Mouse (Mus musculus) stomach, postnatal 0 days (tissue): ENCODE data around the gene Tut7. TPM values are rescaled to one million over a fixed set of nuclear protein-coding genes. Genes with fewer than 3 reads are reported as not detected.
"Not testable (repeated sequence)": the region's sequence is repeated elsewhere in the genome, so short reads cannot be mapped to it uniquely, and the experiment has no call there.

Source experiments
- ATAC-seq: fragments of 200-750 bp; cut with Nextera tagmentation; 2 replicates; pipeline ENCODE4 v1.8.0; 2017; ENCODE audit not compliant: low FRiP score, low TSS enrichment
- DNase-seq: peaks from one replicate; pipeline ENCODE4 v3.0.0-alpha.2; 2016; ENCODE audit warnings: low spot score
- H3K27ac ChIP-seq: fragments of 300-500 bp; sonication (generic); replicated peaks from 2 replicates; pipeline ENCODE4 v1.5.1; 2014; ENCODE audit warnings: mild to moderate bottlenecking, control low read depth
- H3K27me3 ChIP-seq: fragments of 300-500 bp; sonication (generic); 2 replicates; pipeline ENCODE4 v1.6.1; 2014; ENCODE audit warnings: low read length; ENCODE audit not compliant: control insufficient read depth, insufficient read depth
- H3K36me3 ChIP-seq: fragments of 300-500 bp; sonication (generic); 2 replicates; pipeline ENCODE4 v1.6.1; 2014; ENCODE audit warnings: low read length, mixed read lengths; ENCODE audit not compliant: control insufficient read depth, insufficient read depth
- H3K4me1 ChIP-seq: fragments of 300-500 bp; sonication (generic); replicated peaks from 2 replicates; pipeline ENCODE4 v1.6.1; 2014; ENCODE audit warnings: antibody characterized with exemption; ENCODE audit not compliant: control insufficient read depth, insufficient read depth
- H3K4me2 ChIP-seq: fragments of 300-500 bp; sonication (generic); replicated peaks from 2 replicates; pipeline ENCODE4 v1.6.1; 2014; ENCODE audit warnings: low read depth, mild to moderate bottlenecking, control low read depth, moderate library complexity
- H3K4me3 ChIP-seq: fragments of 300-500 bp; sonication (generic); 2 replicates; pipeline ENCODE4 v1.5.1; 2014; ENCODE audit warnings: low read depth, low read length, control low read depth
- H3K9ac ChIP-seq: fragments of 300-500 bp; sonication (generic); 2 replicates; pipeline ENCODE4 v1.6.1; 2014; ENCODE audit warnings: mild to moderate bottlenecking, low read length, control low read depth, mixed read lengths
- H3K9me3 ChIP-seq: fragments of 300-500 bp; sonication (generic); 2 replicates; pipeline ENCODE4 v1.6.1; 2016; ENCODE audit warnings: low read length; ENCODE audit not compliant: control insufficient read depth
- CTCF ChIP-seq: IDR thresholded peaks from 2 replicates; pipeline ENCODE4 v1.5.1; 2016; ENCODE audit warnings: antibody characterized with exemption, low read depth, mild to moderate bottlenecking, moderate library complexity
- EP300 ChIP-seq: optimal IDR thresholded peaks from 2 replicates; pipeline ENCODE3; 2016; ENCODE audit warnings: antibody characterized with exemption
- WGBS: fragments of 180-500 bp; shearing (Covaris S2); extraction: QIAGEN DNeasy Blood & Tissue Kit; methylation state at CpG from one replicate; pipeline ENCODE4 v1.1.7; 2014; 5-methylcytosine and 5-hydroxymethylcytosine counted together
- polyA plus RNA-seq: library from polyadenylated mRNA; unstranded; fragments of >200 nt; fragmentation: Nextera tagmentation; extraction: Ambion mirVana; gene quantifications from 2 replicates; pipeline ENCODE4 v1.2.1, GENCODE M21; 2015

Gene Tut7
- polyA plus RNA-seq, 1 experiment from 2014 or later = 31.6 TPM

- 100% methylated on average over 1 of the region's 1 CpGs for WGBS
- ATAC-seq = not testable (repeated sequence)
Observed at GRCm38 (mm10) chr13:59779744-59780264, 43.1 kb downstream of the Tut7 start.

GRCm38 (mm10) chr13:59779213-59779612 is 43.7 kb downstream of the Tut7 start:
- DNase-seq = no peak
- no peak overlapping the region for H3K4me2 ChIP-seq
- ATAC-seq = peak; percentile 41; the same call in 1 of the 2 replicates
- no peak overlapping the region for H3K27ac ChIP-seq
- H3K36me3 ChIP-seq = peaks cover 40% of the 10 kb centered on the region
- no peak overlapping the region for H3K9ac ChIP-seq
- TF ChIP-seq CTCF (peak; percentile 51), EP300 (no peak)
- WGBS = 77% methylated on average over 4 of the region's 4 CpGs
- no peaks in the 10 kb centered on the region for H3K27me3 ChIP-seq
- H3K4me1 ChIP-seq = no peaks in the 10 kb centered on the region
- H3K9me3 ChIP-seq = no peaks in the 10 kb centered on the region
- H3K4me3 ChIP-seq = no peak overlapping the region

More at GRCm38 (mm10) chr13:59779744-59780264, 43.1 kb downstream of the Tut7 start:
- not testable (repeated sequence) for H3K4me3 ChIP-seq, H3K4me2 ChIP-seq, H3K9me3 ChIP-seq, H3K27ac ChIP-seq, DNase-seq, H3K9ac ChIP-seq, H3K4me1 ChIP-seq, H3K27me3 ChIP-seq
- TF ChIP-seq CTCF = peak; percentile 48
- peaks cover 44% of the 10 kb centered on the region for H3K36me3 ChIP-seq

- 67% methylated on average over 3 of the region's 3 CpGs for WGBS
- Histone ChIP-seq H3K4me1 (no peaks in the 10 kb centered on the region), H3K9ac (no peak overlapping the region), H3K4me2 (no peak overlapping the region), H3K27me3 (no peaks in the 10 kb centered on the region), H3K27ac (peak overlapping the region; percentile 24; the same call in 1 of the 2 replicates), H3K9me3 (no peaks in the 10 kb centered on the region), H3K4me3 (no peak overlapping the region), H3K36me3 (peaks cover 24% of the 10 kb centered on the region)
- TF ChIP-seq EP300 (no peak), CTCF (no peak)
- DNase-seq (no peak), ATAC-seq (no peak)
Observed at GRCm38 (mm10) chr13:59775168-59775567, 47.8 kb downstream of the Tut7 start.

GRCm38 (mm10) chr13:59771257-59771656 is 51.7 kb downstream of the Tut7 start:
- Histone ChIP-seq H3K27me3 (no peaks in the 10 kb centered on the region), H3K4me2 (peak overlapping the region; percentile 59; the same call in 1 of the 2 replicates), H3K9me3 (no peaks in the 10 kb centered on the region), H3K4me1 (peaks cover 6% of the 10 kb centered on the region), H3K4me3 (no peak overlapping the region), H3K27ac (peak overlapping the region; percentile 97), H3K36me3 (peaks cover 9% of the 10 kb centered on the region; the same call in 1 of the 2 replicates), H3K9ac (no peak overlapping the region)
- WGBS = 8% methylated on average over 9 of the region's 9 CpGs
- ATAC-seq (peak; percentile 24; the same call in 1 of the 2 replicates), DNase-seq (peak; percentile 77)
- TF ChIP-seq CTCF = no peak; the same call in 1 of the 2 replicates
- TF ChIP-seq EP300 = no peak

- Histone ChIP-seq H3K4me3 (no peak overlapping the region), H3K36me3 (peaks cover 9% of the 10 kb centered on the region; the same call in 1 of the 2 replicates), H3K4me1 (peaks cover 6% of the 10 kb centered on the region), H3K27me3 (no peaks in the 10 kb centered on the region), H3K9ac (0 out of 2 replicates have a peak overlapping the region, but pooled peaks have one; percentile 2), H3K4me2 (peak overlapping the region; percentile 59), H3K9me3 (no peaks in the 10 kb centered on the region), H3K27ac (peak overlapping the region; percentile 97)
- TF ChIP-seq EP300 (no peak), CTCF (no peak)
- DNase-seq (no peak), ATAC-seq (no peak)
- 42% methylated on average over 9 of the region's 9 CpGs for WGBS
Observed at GRCm38 (mm10) chr13:59770847-59771246, 52.1 kb downstream of the Tut7 start.

- peaks cover 6% of the 10 kb centered on the region for H3K4me1 ChIP-seq
- peak overlapping the region; percentile 56 for H3K9ac ChIP-seq
- under 1% methylated on average over 28 of the region's 28 CpGs for WGBS
- H3K27me3 ChIP-seq = no peaks in the 10 kb centered on the region
- H3K4me2 ChIP-seq = peak overlapping the region; percentile 59
- peak; percentile 87 for DNase-seq
- H3K27ac ChIP-seq = peak overlapping the region; percentile 97
- peak; percentile 73 for ATAC-seq
- no peaks in the 10 kb centered on the region for H3K9me3 ChIP-seq
- H3K36me3 ChIP-seq = peaks cover 6% of the 10 kb centered on the region; the same call in 1 of the 2 replicates
- peak; percentile 56 for TF ChIP-seq CTCF
- peak; percentile 75 for TF ChIP-seq EP300
- H3K4me3 ChIP-seq = peak overlapping the region; percentile 85
Observed at GRCm38 (mm10) chr13:59770164-59770562, 52.8 kb downstream of the Tut7 start.
